Mouse (Mus musculus) spleen, postnatal 4 days (tissue): ENCODE results near the gene AC134908.4.
"Not testable (repeated sequence)": the region's sequence is repeated elsewhere in the genome, so short reads cannot be mapped to it uniquely, and the experiment has no call there.

Experiments used
- DNase-seq, 2 experiments: peaks; one replicate each; pipeline ENCODE4 v3.0.0; 2022; ENCODE audit warnings: low spot score in 2 of 2

The AC134908.4 gene

GRCm38 (mm10) chr17:25775318-25776062 is 20.0 kb downstream of the AC134908.4 start:
- no peak for DNase-seq

DNA sequence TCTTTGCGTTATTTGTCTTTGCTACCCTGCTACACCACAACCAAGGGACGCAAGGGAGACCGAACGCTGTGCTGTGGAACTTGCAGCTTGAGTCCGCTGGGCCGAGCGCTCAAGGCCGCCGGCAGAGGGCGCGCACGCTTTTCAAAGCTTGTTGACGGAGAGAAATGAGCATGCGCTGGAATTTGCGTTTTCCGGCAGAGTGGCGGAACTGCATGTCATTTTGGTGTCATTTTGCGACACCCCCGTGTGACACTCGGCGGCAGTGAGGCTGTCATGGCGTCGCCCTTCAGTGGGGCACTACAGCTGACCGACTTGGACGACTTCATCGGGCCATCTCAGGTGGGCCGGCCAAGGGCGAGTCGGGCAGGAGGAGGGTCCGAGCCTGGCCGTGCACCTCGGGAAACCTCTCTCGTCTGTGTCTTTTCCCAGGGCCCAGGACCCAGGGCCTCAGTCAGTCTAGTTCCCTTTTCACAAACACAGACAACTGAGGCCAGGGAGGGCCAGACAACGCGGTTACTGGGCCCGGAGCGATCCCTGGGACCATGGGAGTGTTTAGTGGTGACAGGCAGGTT is 21.8 kb downstream of the AC134908.4 start, which contains the start of gene Narfl:
Gene Narfl, plus strand, starts transcription at position 228 of the 572 bp plus-strand sequence.
- DNase-seq, result peak; percentile 96 to 100

DNA sequence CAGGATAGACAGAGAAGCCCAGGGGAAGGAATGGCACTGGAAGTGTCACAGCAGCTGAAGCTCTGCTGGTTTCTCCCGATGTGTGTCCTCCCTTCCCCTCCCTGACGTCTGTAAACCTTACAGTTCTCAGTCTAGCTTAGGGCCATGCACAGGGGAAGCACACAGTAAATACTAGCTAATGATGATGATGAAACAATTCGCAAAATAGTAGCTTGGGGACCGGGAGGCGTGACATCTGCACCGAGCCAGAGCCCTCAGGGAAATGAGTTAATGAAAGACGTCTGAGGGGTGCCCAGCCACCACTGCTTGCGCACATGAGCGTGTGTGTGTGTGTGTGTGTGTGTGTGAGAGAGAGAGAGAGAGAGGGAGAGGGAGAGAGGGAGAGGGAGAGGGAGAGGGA is 26.1 kb downstream of the AC134908.4 start:
- DNase-seq, result no peak

- no peak for DNase-seq
Observed at GRCm38 (mm10) chr17:25765886-25766285, 29.6 kb downstream of the AC134908.4 start.

DNA sequence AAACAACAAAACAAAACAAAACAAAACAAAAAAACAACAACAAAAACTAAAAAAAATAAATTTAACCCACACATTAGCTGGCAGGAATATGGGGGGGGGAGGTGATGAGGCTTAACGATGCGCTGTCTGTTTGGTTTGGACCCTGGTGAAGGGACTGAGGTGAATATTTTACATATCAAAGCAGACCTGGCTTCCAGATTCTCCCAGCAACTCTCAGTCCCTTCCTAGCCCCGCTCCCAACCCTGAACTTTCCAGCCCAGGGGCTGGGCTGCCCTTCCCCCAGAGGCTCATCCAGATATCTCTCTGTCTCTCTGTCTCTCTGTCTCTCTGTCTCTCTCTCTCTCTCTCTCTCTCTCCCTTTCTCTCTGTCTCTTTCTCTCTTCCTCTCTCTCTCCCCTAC is 32.9 kb downstream of the AC134908.4 start:
- DNase-seq, result no peak

DNA sequence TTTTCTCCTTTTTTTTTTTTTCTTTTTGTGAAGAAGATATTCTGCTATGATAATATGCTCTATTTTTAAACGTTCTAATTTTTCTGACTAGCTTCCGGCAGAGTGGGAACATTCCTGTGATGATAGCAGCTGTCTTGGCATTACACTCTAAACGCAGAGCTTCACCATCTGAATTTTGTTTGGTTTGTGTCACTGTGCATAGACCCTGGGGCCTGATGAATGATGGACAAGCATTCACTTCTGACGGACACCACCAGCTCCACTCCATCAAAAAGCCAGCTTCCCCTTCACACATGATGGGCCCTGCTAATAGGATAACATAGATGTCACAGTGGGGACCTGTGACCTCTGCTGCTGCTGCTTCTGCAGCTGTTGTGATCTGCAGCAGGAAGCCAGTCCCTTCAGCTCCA is 33.9 kb downstream of the AC134908.4 start:
- no peak for DNase-seq

DNA sequence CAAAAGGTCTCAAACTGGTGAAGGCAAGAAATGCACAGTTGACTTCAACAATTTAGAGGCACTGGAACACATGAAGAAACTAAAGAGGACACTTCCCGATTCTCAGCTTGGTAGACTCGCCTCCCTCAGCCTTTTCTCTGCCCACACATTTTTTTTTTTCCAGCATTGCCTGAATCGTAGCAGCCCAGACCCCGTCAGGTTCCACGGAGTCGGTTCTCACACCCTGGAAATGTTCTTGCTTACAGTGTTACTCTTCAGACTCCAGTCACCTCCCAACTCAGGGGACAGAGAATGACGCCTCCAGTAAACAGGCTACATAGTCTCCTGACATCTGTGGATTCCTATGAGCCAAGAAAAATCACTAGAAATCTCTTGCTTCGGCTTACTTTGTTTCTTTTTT is 35.3 kb downstream of the AC134908.4 start:
- no peak for DNase-seq

GRCm38 (mm10) chr17:25757691-25758090 is 37.8 kb downstream of the AC134908.4 start:
- no peak for DNase-seq

DNA sequence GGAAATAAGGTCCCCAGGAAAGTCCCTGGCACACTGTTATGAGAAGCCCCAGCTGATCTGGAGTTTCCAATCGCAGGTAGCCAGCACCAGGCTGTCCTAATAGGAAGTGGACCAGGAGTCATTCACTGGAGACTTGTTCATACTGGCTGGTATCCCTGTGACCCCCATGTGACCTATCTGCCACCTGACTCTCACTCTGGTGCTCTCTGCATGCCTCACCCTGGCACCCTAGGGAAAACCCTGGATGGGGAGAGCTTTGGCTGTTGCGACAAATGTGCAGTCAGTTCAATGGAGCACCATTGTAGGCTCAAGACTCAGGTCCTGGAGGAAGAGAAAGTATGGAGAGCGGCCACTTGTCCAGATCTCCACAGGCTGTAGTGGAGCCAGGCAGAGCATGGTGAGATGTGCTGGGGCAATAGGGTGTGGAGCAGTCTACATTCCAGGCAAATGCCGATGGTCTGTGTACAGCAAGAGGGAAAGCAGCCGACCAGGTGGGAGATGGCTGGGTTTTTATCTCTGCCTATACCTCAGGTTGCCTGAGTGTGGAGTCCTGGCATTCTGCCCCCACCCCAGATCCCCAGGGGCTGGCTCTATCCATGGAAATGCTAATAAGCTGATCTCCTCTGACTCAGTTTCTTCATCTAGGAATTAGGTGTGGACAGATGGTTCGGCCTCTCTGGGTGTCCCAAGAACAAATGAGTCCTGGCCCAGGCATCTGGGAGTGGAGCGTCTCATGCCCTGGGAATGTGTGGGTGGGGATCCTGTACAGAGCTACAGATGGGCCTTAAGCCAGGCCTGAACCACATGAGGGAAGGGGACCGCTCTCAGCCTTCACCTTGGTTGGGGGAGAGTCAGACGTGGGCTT is 38.8 kb downstream of the AC134908.4 start:
- no peak for DNase-seq

- no peak for DNase-seq
Observed at GRCm38 (mm10) chr17:25755627-25756377, 39.7 kb downstream of the AC134908.4 start.

DNA sequence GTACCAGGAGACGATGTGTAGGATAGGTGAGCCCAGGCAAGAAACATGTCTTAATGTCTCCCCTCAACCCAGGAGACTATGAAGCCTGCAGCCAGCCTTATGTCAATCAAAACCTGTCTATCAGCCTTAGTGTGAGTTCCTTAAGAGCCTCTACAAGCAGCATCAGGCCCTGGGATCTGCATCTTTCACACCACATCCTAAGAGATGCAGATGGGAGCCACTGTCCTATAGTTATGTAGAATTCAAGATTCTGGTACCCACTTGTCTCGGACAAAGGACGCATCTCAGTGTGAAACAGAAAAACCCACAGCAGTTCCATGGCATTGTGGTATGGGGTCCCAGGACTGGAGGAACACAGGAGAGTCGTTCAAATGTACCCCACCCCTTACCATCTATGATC is 40.4 kb downstream of the AC134908.4 start:
- DNase-seq, result no peak

- DNase-seq, result no peak
Observed at GRCm38 (mm10) chr17:25754241-25754640, 41.2 kb downstream of the AC134908.4 start, which contains the start of gene Msln. Gene Msln (minus strand): TSS chr17:25754378.

DNA sequence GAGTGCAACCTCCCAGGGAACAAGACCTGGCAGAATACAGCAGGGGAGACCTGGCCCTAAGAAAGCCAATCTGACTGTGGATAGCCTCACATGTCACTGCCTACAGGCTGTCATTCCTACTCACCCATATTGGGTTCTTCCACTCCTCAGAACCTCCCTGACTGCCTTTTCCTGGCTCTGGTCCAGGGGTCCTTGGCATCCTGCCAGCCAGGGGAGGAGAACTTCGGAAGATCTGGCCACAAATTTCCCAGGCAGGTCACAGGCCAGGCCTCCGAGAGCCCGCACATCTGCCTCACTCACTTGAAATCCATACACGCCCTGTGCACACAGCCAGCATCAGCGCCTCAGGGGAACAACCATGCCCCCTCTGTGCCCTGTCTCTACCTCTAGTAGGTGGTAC is 44.0 kb downstream of the AC134908.4 start:
- DNase-seq, result no peak

DNA sequence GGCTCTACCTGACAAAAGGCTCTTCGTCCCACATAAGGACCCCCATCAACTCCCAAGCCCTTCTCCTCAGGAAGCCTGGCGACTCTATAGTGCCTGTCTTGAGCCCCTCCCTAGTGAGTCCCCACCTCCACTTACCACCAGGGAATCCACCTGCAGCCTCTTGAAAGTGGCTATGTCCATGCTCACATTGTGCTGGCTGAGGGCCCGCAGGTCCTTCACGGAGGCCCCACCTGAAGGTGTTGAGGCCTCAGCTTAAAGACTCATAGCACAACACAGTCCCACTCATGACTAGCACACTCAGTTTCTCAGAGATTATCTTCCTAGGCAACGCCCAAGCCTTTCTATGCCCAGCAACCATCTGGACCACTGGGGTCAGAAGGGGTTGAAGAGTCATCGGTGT is 46.1 kb downstream of the AC134908.4 start:
- DNase-seq, result no peak

DNA sequence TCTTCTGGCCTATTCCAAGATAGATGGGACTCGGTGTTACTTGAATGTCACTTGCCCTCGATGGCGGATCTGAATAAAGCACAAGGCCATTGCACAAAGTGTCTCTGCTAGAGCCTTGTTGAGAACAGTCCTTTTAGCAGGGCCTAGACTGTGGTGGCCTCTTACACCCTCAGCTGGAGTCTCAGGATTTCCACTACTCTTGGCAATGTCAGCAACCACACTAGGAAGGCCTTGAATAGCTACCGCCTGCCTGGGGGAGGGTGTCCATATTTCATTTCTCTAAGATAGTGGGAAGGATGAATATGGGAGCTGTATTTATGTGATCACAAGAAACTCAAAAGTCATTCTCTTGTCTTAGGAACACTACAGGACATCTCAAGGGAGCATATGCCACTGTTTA is 47.2 kb downstream of the AC134908.4 start:
- no peak for DNase-seq

DNA sequence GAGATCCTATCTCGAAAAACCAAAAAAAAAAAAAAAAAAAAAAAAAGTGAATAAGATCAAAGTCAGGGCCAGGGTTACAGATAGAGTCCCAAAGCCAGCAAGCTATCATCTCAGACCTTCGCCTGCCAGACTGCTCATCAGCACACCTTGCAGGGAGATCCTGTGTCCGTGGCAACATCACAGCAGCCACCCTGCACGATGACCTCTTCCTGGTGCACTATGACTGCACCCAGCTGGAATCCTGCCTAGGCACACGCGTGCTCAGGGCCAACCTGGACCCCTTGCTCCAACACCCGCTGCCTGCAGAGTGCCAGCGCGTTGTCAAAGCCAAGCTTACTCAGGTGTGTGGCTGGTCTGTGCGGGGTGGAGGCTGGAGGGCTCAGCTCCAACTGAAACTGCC is 51.1 kb downstream of the AC134908.4 start:
- no peak for DNase-seq

- no peak for DNase-seq
Observed at GRCm38 (mm10) chr17:25743831-25744230, 51.6 kb downstream of the AC134908.4 start.

GRCm38 (mm10) chr17:25741471-25741870 is 54.0 kb downstream of the AC134908.4 start:
- DNase-seq, result not testable (repeated sequence)
